Mouse (Mus musculus): ENCODE data around the gene Capn9.
A peak's percentile ranks its signal among the peaks of the same experiment; 100 is the strongest.

The Capn9 gene

DNA sequence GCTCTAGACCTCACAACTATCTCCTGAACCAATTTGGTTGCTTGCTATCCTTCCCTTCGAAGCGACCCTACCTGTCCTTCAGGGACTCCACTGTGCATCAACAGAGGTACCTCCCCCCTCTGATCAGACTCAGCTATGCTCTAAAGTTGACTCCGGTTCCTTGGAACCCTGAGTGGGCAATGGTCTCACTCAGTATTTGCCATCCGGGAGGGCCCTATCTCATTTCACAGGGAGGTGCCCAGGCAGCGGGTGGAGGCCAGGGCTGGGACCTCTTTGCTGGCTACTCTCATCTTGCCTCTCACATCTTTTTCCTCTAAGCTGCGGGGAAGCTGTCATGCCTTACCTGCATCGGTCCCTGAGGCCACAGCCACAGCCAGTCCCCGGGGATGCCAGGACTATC lies at the start of gene Capn9:
Gene Capn9, plus strand, starts transcription at position 301 of the 400 bp plus-strand sequence.
- no peak for DNase-seq

DNA sequence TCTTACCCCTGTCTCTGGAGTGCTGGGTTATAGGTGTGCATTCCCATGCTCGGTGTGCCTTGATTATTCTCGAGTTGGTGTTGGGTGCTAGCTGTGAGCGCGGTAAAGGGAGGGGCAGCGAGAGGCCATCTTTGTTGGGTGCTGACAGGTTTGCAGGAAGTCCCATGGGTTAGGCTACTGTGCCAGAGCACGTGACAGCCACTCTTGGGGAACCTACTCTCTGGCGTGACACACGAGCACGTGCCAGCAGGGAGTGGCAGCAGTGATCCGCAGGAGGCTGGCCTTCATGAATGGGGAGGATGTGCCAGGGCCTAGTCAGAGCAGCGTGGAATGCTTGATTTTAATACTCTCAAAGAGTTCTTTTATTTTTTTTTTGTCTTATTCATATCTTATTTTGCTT lies 49.6 kb upstream of the Capn9 start:
- DNase-seq: no peak

DNA sequence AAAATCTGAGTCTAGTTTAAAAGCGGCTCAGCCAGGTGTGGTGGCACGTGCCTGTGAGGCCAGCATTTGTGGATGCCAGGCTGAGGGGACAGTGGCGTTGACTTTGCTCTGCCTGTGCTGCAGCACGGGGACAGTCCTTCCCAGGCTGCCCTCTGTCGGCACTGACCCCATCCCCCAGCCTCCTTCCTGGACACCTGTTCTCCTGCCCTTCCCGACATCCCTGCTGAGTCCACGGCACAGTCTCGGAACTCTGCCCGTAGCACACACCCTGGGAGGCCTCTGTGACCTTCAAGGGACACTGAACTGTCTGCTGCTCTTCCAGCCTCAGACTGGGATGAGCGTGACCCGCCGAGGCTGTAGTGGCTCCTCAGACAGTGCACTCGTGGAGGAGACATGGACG lies 45.8 kb upstream of the Capn9 start:
- peak; percentile 81 for DNase-seq

DNA sequence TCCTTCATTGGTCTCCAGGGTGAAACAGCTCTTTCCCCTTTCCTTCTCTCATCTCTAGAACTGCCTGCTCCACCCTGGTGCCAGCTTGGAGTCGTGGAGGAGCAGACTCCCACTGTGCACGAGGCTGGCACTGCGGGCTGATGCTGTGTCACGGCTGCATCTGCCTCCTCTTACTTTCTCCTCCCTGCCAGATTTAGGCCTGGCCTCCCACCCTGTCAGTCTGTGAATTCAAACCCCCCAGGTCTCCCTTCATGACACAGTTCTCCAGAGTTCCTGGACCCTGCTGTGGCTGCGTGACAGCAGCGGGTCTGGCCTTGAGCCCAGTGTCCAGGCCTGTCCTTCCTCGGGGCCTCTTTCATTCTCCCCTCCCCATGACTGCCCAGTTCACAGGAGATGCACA lies 45.4 kb upstream of the Capn9 start:
- peak; percentile 44 for DNase-seq

DNA sequence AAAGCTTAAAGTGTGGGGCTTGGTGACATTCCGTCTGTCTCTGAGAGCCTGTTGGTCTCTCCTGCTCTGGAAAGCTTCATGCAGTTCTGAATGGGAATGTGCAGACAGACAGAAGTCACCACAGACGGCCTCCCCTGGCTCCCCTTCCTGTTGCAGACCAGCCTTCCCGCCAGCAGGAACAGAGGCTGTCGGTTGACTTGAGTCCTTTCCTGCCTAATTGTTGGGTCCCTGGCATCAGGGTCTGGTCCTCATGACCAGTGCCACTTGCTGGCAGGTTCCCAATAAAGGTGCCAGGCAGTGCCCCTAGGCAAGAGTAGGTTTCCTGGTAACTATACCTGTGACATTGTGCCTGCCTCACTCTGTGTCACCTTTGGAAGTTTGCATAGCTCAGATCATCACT lies 44.9 kb upstream of the Capn9 start:
- no peak for DNase-seq

DNA sequence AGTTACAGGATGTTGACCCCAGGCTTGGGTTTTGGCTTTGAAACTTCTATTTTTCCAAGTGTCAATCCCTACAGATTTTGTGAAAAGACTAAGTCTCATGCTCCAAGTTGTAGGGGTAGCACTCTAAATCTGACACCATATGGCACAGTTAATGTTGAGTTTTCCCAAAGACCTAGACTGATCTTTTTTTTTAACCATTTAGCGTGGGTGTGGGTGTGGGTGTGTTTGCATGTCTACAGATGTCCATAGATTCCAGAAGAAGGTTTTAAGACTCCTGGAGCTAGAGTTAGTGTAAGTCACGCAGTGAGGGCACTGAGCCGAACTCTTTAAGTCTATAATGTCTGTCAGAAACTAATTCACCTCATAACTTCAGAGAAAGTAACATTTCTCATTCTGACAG lies 43.3 kb upstream of the Capn9 start:
- DNase-seq: no peak

DNA sequence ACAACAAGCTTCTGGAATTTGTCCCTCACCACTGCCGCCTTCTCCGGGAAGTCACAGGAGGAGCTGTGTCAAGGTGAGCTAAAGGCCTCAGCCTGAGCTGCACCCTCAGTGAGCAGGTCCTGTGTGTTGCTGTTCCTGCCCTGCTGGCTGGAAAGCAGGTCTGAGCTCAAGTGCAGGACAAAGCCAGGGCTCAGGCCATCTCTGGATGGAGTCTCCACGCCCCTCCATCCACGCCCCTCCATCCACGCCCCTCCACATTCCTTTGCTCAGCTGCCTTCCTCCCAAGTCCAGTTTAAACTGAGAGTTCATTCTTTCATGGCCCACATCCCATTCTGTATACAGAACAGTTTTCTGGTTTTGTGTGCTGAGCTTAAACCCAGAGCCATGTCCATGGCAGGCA lies 40.5 kb upstream of the Capn9 start:
- DNase-seq: no peak

DNA sequence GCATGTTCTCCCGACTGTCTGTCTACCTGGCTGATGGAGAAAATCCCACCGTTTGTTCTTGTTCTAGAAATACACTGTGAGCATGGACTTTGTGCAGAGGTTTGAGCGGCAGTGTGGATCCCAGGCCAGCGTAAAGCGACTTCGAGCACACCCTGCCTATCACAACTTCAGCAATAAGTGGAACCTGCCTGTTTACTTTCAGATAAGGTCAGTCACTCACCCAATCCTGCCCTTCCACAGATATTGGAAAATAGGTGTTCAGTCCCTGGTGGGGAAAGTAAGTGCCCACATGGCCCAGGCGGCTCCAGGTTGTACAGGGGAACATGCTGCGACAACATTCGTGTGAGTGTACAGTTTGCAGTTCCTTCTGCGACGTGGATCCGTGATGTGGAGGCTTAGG lies 35.0 kb upstream of the Capn9 start:
- DNase-seq: no peak

DNA sequence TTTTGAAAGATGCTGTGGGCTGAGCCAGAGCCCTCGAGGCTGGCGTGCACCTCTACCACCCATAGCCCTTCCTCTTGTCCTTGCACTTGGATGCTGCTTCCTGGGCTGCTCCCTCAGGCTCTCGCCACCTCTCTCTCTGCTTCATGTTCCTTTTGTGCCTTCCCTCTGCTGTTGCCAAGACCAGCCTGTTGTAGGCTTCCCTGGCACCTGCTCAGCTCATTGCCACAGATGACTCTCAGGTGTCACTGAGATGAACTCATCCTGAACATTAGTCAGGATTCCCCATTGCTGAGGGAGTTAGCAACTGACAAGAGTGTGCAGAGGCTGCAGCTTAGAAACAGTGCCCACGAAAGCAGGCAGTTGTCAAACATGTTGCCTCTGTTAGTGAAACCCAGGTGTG lies 33.9 kb upstream of the Capn9 start:
- peak; percentile 59 for DNase-seq

DNA sequence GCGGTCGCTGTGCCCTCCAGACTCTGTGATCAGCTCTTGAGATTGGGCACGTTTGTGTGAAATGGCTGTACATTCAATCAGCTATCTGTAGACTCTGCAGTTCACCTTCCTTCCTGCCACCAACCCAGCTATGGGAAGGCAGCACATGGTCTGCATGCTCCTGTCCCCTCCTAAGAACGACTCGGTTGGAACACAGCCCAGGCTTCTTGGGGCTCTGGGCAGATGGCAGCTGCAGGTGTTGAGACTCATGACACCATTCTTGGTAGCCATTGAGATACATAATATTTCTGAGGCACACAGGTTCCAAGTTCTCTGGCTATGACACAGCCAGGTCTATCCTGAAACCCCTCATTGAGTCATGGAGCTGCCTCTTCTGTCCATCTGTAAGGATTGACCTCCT lies 32.6 kb upstream of the Capn9 start:
- DNase-seq: no peak

DNA sequence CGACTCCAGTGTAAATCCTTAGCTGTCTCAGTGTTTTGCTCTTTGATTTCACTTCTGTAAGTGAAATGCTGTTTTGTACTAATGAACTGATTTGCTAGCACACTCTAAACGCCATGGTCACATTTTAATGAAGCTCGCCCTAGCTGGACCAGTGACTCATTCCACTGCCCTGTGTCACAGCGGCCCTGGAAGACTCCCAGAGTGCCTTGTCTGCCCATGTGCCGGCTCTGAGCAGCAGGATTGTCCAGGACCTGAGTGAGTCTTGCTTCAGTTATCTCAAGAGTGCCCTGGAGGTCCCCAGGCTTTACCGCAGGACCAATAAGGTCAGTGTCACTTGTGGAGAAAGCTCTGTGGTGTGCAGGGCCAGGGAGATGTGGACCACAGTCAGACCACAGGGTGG lies 29.5 kb upstream of the Capn9 start:
- no peak for DNase-seq

DNA sequence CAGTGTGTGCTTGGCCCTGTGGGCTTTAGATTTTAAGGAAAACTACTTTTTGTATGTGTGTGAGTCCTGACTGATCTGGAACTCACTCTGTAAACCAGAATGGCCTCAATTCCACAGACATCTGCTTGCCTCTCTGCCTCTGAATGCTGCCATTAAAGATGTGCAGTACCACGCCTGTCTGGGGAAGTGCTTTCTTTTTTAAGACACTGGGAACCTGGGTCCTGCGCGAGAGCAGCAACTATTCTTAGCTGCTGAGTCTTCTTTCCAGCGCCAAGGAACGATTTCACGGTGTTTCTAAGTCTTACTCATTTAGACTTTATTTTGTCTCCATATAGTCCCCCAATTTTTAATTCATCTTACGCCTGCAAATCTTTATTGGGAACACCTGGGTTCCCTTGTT lies 29.1 kb upstream of the Capn9 start:
- DNase-seq: no peak

DNA sequence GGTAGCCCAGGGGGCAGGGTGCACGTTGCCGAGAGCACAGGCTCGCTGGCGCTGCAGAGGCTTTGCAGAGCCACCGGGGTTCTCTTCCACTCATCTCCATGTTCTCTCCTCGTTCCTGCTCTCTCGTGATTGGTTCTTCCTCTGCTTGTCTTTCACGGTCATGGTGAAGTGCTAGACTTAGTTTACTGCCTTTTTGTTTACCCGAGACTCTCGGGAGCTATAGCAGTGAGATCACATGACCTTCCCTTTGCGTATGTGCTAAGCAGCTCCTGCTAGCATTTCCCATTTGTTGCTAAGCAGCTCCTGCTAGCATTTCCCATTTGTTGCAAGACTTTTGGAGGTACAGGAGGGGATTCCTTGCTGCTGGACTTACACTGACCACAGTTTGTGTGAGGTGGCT lies 28.6 kb upstream of the Capn9 start:
- DNase-seq: no peak

DNA sequence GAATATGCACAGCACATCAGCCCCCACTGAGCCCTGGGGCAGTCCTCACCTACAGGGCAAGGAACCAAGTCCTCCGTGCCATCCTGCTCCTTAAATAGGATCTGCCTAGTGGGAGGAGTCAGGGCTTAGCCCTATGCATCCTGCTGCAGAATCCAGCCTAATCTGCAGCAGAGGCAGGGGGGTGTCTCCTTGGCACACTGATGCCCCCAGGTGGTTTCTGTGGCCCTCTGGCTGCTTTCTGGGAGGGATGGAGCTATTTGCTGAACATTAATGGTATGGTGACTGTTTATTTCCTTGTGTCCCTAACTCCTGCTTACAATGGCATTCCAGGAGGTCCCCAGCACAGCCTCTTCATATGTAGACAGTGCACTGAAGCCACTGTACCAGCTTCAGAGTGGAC lies 27.7 kb upstream of the Capn9 start:
- no peak for DNase-seq

DNA sequence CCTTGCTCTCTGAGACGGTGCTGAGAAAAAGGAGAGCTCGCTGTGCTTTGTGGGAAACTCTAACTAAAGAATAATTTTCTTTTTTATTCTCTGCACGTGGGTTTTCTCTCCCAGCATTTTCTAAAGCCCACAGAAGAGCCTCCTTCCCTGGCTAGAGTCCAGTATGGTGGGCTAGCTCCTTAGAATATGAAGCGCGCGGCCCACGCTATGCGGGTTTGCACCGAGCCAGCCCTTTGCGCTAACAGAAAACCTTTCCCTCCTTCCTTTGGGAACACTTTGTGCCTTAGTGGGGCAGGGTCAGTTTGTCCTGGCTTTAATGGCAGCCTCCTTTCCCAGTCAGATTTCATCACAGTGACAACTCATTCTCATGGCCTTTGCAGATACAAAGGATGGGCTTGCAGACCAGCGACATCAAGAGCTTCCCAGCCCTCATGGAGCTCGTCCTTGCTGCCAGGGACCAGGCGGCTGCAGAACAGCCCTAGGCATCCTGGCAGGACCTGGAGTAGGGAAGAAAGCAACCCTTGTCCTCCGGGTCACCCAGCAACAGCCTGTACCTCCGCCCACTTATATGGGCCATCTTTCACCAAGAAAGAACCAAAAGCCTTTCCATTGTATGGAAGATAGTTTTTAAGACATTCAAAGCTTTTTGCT lies 24.8 kb upstream of the Capn9 start:
- no peak for DNase-seq

DNA sequence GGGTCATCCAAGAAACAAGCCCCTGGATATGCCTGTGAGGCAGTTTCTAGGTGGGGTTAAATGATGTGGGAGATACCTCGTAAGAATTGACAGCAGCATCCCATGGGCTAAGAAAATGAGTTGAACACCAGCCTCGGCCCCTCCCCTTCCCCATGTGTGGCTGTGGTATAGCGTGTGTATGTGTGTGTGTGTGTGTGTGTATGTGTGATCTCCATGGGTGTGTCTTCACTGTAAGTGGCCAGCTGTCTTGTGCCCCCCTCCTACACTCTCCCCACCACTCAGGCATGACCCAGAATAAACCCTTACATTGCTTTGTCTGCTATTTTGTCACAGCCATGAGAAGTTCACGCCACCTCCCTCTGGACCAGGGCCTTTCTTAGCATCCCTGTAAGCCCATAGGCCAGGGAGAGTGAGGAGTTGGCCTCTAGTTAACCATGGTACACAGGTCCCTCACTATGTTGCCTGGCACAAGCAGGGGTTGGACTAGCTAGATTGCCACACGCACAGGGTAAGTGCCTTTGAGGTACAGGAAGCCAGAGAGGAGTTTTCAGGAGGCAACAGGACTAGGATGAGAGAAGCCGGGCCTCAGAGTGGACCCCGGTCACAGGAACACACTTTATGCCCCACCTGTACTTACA lies 20.7 kb upstream of the Capn9 start:
- no peak for DNase-seq

DNA sequence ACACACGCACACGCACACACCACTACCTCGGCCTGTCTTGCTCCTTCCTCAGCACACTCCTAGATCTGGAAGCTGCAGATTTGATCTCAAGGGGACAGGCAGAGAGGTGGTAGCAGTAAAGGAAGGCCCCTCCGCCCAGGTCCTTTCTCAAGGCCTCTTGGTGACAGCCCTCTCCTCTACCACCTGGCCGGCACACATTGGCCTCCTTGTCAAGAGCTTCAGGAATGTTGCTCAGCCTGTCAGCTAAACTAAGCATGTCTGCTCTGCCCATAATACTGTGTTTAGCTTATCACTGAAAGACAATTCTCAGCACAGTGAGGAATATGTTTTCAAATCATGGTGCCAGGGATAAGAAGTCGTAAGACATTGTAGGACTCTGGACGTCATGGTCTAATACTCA lies 19.7 kb upstream of the Capn9 start:
- no peak for DNase-seq

DNA sequence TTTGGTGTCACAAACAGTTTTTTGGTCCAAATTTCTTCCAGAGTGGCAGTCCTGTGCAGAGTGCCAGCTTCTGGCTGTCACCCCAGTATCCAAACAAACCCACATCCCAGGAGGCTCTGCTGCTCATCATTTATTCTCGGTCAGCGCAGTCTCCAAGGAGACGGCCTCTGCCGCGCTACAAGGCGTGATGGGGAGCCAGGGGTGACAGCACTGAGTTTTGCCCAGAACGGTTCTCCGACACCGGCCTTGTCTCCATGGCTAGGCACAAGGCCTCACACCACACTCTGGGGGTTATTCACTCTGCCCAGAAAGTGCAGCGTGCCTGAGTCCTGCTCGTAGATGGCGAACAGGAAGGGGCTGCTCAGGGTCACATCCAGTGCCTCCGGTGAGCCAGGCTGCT lies 19.3 kb upstream of the Capn9 start:
- DNase-seq: peak; percentile 43

DNA sequence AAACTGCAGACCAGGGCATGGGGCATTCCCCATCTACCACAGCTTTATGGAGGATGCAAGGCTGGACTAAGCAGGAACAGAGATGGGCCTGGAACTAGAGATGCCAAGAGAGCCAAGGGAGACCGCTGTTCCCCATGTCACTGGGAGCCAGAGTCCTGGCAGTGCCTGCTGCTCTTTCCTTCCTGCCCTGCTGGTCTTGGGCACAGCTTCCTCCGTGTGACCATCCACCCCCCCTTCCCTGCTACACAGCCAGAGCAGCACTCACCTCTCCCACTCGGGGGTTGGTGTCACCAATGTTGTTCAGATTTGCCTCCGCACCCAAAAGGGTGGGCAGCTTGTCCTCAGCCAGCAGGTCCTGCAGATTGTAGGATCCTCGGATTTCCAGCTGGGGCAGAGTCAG lies 18.4 kb upstream of the Capn9 start:
- peak; percentile 52 for DNase-seq

DNA sequence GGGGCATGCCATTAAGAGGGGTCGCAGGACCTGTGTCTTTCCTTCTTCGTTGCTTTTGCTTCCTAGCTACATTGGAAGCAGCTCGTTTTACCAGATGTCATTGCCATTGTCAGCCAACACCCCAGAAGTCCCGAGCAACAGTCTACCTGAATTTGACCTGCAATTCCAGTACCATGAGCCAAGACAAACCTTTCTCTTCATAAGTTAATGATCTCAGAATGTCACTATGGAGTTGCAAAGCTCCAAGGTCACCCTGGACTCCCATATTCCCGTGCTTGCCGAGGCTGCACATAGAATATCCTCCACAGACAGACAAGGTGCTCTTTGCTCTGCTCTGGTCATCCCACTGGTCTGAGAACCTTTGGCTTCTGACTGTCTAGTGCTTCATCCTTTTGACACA lies 8.8 kb upstream of the Capn9 start:
- no peak for DNase-seq

DNA sequence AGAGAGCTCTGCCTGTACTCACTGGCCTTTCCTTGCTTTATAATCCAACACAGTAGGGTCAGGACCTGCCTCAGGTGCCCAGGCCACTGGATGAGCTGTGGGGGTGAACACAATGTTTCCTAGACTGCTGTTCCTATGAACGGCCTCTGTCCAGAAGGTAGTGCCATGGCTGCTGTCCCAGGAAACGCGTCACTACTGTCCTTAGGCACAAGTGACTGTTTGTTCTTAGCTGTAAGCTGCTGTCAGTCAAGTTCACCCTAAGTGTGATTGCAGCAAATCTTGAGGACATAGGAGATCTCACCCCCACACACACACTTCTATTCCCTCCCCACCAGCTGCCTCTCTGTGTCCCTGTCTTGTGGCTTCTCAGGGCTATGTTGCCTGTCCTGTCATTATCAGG lies 8.3 kb upstream of the Capn9 start:
- no peak for DNase-seq

DNA sequence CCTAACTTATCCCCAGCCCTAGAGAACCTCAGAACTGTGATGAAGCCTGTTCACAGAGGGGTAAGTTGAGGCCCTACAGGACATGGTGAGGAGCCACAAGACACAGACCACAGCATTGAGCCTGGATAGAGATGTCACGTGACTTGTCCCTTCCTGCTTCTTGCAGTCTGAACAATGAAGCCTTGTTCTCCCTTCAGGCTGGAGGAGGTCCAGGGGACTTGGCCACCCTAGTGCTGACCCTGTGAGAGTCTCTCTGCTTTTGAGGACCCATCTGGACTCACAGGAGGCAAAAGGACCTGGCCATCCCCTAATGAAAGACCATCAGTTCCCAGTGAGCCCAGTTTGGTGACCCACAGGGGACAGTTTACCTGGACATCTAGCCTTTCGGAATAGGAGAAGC lies 6.8 kb upstream of the Capn9 start:
- no peak for DNase-seq

DNA sequence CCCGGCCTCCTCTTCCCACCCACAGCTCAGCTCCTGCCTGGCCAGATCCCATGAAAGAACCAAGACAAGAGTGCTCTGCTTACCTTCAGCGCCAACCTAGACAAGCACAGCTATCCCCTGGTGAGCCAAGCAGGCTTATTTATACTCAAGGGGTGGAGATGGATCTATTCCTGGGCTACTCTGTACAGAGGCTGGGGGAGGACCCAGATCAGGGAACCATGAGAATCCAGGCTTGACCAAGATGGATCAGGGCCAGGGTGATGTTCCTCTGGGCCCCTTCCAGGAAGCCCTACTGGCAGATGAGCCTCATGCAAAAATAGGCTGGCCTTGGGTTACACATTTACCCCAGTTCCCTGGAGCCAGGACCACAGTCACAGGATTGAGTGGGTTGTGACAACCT lies 6.3 kb upstream of the Capn9 start, which contains the start of gene Agt:
Gene Agt, minus strand, starts transcription at position 114 of the 400 bp plus-strand sequence.
- peak; percentile 46 for DNase-seq

DNA sequence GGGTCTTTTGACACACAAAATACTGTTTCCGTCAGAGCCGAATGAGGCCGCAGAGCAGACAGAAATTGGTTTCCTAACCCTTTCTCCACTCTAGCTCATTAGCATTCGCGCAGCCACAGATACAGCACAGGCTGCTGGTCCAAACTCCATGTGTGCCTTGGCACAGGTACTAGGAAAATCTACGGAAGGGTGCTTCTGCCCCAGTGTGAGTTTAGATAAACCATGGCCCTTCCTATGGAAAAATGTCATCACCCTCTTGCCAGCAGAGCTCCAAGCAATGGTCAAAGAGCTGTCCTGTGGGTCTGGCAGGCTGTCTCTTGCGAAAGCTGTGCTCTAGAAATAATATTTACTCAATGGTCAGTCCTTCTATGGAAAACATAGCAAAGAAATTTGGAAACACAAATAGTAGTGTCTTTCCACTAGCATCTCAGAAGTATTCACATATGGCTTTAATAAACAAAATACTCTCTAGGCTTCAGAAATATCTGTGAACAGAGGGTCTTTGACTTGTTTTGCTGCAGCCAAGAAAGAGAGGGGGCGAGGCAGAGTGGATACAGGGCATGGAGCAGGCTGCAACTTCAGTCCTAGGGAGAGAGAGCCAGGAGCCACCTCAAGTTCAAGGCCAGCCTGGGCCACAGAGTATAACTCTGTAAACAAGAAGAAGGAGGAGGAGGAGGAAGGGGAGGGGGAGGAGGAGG lies 4.0 kb upstream of the Capn9 start:
- no peak for DNase-seq

DNA sequence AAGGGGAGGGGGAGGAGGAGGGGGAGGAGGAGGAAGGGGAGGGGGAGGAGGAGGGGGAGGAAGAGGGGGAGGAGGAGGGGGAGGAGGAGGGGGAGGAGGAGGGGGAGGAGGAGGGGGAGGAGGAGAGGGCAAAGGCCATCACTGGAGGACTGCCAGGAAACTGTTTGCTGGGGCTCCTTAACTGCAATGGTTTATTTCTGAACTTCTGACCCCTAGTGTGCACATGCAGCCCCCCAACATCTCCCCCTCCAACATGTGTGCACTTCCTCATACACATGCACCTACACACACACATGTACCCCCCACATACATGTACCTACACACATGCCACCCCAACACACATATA lies 3.5 kb upstream of the Capn9 start:
- DNase-seq: no peak
